Mouse (Mus musculus) midbrain, embryonic 16.5 days (tissue): Measurements from ENCODE around the gene Syngr1. TPM values are rescaled to one million over a fixed set of nuclear protein-coding genes. Genes with fewer than 3 reads are reported as not detected.

Experiments
- ATAC-seq: fragments of 200-750 bp; cut with Nextera tagmentation; 2 replicates; pipeline ENCODE4 v1.8.0; 2017; ENCODE audit warnings: moderate TSS enrichment
- H3K27ac ChIP-seq: fragments of 300-500 bp; sonication (generic); 2 replicates; pipeline ENCODE4 v1.5.1; 2014; ENCODE audit warnings: mild to moderate bottlenecking, low read length, mixed read lengths
- H3K27me3 ChIP-seq: fragments of 300-500 bp; sonication (generic); 2 replicates; pipeline ENCODE4 v1.6.1; 2014; ENCODE audit warnings: low read depth, low read length, mixed read lengths; ENCODE audit not compliant: control insufficient read depth, insufficient read depth
- H3K36me3 ChIP-seq: fragments of 300-500 bp; sonication (generic); 2 replicates; pipeline ENCODE4 v1.6.1; 2014; ENCODE audit warnings: mild to moderate bottlenecking, low read length, moderate library complexity, mixed read lengths; ENCODE audit not compliant: control insufficient read depth, insufficient read depth
- H3K4me1 ChIP-seq: fragments of 300-500 bp; sonication (generic); 2 replicates; pipeline ENCODE4 v1.6.1; 2014; ENCODE audit warnings: mild to moderate bottlenecking, low read length, mixed read lengths; ENCODE audit not compliant: control insufficient read depth, insufficient read depth
- H3K4me2 ChIP-seq: fragments of 300-500 bp; sonication (generic); 2 replicates; pipeline ENCODE4 v1.6.1; 2014; ENCODE audit warnings: mild to moderate bottlenecking, low read length, mixed read lengths
- H3K4me3 ChIP-seq: fragments of 300-500 bp; sonication (generic); 2 replicates; pipeline ENCODE4 v1.5.1; 2014; ENCODE audit warnings: low read depth, mild to moderate bottlenecking, low read length, moderate library complexity, mixed read lengths
- H3K9ac ChIP-seq: fragments of 300-500 bp; sonication (generic); 2 replicates; pipeline ENCODE4 v1.6.1; 2014; ENCODE audit warnings: low read depth, low read length, mixed read lengths
- H3K9me3 ChIP-seq: fragments of 300-500 bp; sonication (generic); replicated peaks from 2 replicates; pipeline ENCODE4 v1.6.1; 2014; ENCODE audit warnings: mild to moderate bottlenecking, low read length, mixed read lengths; ENCODE audit not compliant: control insufficient read depth, poor library complexity, severe bottlenecking
- WGBS: fragments of 180-500 bp; shearing (Covaris S2); extraction: QIAGEN DNeasy Blood & Tissue Kit; methylation state at CpG from one replicate; pipeline ENCODE4 v1.1.7; 2014; 5-methylcytosine and 5-hydroxymethylcytosine counted together
- polyA plus RNA-seq: library from polyadenylated mRNA; unstranded; fragments of >200 nt; fragmentation: Nextera tagmentation; extraction: Ambion mirVana; gene quantifications from 2 replicates; pipeline ENCODE4 v1.2.1, GENCODE M21; 2015

Syngr1 gene
- polyA plus RNA-seq, 1 experiment from 2014 or later: 83.9 TPM

GRCm38 (mm10) chr15:80075374-80075694, 15.8 kb upstream of the Syngr1 start:
- Histone ChIP-seq H3K4me2 (no peak overlapping the region), H3K27me3 (no peaks in the 10 kb centered on the region), H3K4me3 (no peak overlapping the region), H3K36me3 (peaks cover 29% of the 10 kb centered on the region), H3K27ac (no peak overlapping the region), H3K4me1 (no peaks in the 10 kb centered on the region), H3K9me3 (no peaks in the 10 kb centered on the region), H3K9ac (0 out of 2 replicates have a peak overlapping the region, but pooled peaks have one; percentile 14)
- WGBS: 56% methylated on average over 3 of the region's 3 CpGs
- no peak for ATAC-seq

- peaks cover 30% of the 10 kb centered on the region for H3K36me3 ChIP-seq
- no peak overlapping the region for H3K4me3 ChIP-seq
- no peak for ATAC-seq
- H3K9ac ChIP-seq: 0 out of 2 replicates have a peak overlapping the region, but pooled peaks have one; percentile 14
- peaks cover 3% of the 10 kb centered on the region for H3K4me1 ChIP-seq
- no peaks in the 10 kb centered on the region for H3K27me3 ChIP-seq
- H3K4me2 ChIP-seq: no peak overlapping the region
- WGBS: 33% methylated on average over 5 of the region's 5 CpGs
- H3K27ac ChIP-seq: no peak overlapping the region
- H3K9me3 ChIP-seq: no peaks in the 10 kb centered on the region
Measured at GRCm38 (mm10) chr15:80075733-80076337, 15.3 kb upstream of the Syngr1 start.

GRCm38 (mm10) chr15:80076338-80077136, 14.6 kb upstream of the Syngr1 start:
- WGBS: 6% methylated on average over 2 of the region's 2 CpGs
- peak; percentile 34; the same call in 1 of the 2 replicates for ATAC-seq
- Histone ChIP-seq H3K4me1 (peaks cover 10% of the 10 kb centered on the region), H3K27ac (no peak overlapping the region), H3K4me3 (no peak overlapping the region), H3K27me3 (no peaks in the 10 kb centered on the region), H3K9me3 (no peaks in the 10 kb centered on the region), H3K9ac (no peak overlapping the region), H3K4me2 (no peak overlapping the region), H3K36me3 (peaks cover 34% of the 10 kb centered on the region)

- Histone ChIP-seq H3K4me2 (no peak overlapping the region), H3K27me3 (no peaks in the 10 kb centered on the region), H3K27ac (no peak overlapping the region), H3K36me3 (peaks cover 34% of the 10 kb centered on the region), H3K4me1 (peaks cover 19% of the 10 kb centered on the region), H3K9me3 (no peaks in the 10 kb centered on the region), H3K9ac (no peak overlapping the region), H3K4me3 (no peak overlapping the region)
- WGBS: 78% methylated on average over 11 of the region's 11 CpGs
- ATAC-seq: no peak
Measured at GRCm38 (mm10) chr15:80078058-80078814, 12.9 kb upstream of the Syngr1 start.

GRCm38 (mm10) chr15:80079129-80079668, 11.9 kb upstream of the Syngr1 start:
- Histone ChIP-seq H3K4me1 (peaks cover 21% of the 10 kb centered on the region), H3K9ac (no peak overlapping the region), H3K4me2 (no peak overlapping the region), H3K4me3 (no peak overlapping the region), H3K36me3 (peaks cover 34% of the 10 kb centered on the region), H3K9me3 (no peaks in the 10 kb centered on the region), H3K27me3 (no peaks in the 10 kb centered on the region), H3K27ac (no peak overlapping the region)
- WGBS: 90% methylated on average over 5 of the region's 5 CpGs
- ATAC-seq: no peak

GRCm38 (mm10) chr15:80079954-80080353, 11.2 kb upstream of the Syngr1 start:
- H3K4me3 ChIP-seq: no peak overlapping the region
- H3K36me3 ChIP-seq: peaks cover 34% of the 10 kb centered on the region
- peaks cover 21% of the 10 kb centered on the region for H3K4me1 ChIP-seq
- H3K4me2 ChIP-seq: no peak overlapping the region
- H3K27ac ChIP-seq: no peak overlapping the region
- ATAC-seq: no peak
- H3K9ac ChIP-seq: no peak overlapping the region
- H3K27me3 ChIP-seq: no peaks in the 10 kb centered on the region
- no peaks in the 10 kb centered on the region for H3K9me3 ChIP-seq
- WGBS: 77% methylated on average over 3 of the region's 3 CpGs

GRCm38 (mm10) chr15:80080711-80081615, 10.2 kb upstream of the Syngr1 start:
- Histone ChIP-seq H3K4me3 (no peak overlapping the region), H3K9me3 (no peaks in the 10 kb centered on the region), H3K9ac (peak overlapping the region; percentile 58), H3K27me3 (no peaks in the 10 kb centered on the region), H3K36me3 (peaks cover 34% of the 10 kb centered on the region), H3K4me2 (peak overlapping the region; percentile 69), H3K4me1 (peaks cover 21% of the 10 kb centered on the region), H3K27ac (no peak overlapping the region)
- no peak for ATAC-seq
- WGBS: 61% methylated on average over 9 of the region's 9 CpGs

GRCm38 (mm10) chr15:80081801-80082546, 9.2 kb upstream of the Syngr1 start:
- Histone ChIP-seq H3K36me3 (peaks cover 30% of the 10 kb centered on the region), H3K27ac (no peak overlapping the region), H3K4me3 (peak overlapping the region; percentile 70), H3K9ac (peak overlapping the region; percentile 84), H3K4me2 (peak overlapping the region; percentile 69), H3K9me3 (no peaks in the 10 kb centered on the region), H3K27me3 (no peaks in the 10 kb centered on the region), H3K4me1 (peaks cover 21% of the 10 kb centered on the region)
- no peak for ATAC-seq
- WGBS: 7% methylated on average over 11 of the region's 11 CpGs
